Mouse (Mus musculus): ENCODE measurements around the gene Ass1. TPM values are rescaled to one million over a fixed set of nuclear protein-coding genes. Genes with fewer than 3 reads are reported as not detected.

Ass1 gene
- polyA plus RNA-seq (2016; fragmentation: Nextera tagmentation; extraction: Ambion mirVana), result 11.1 and 12.2 TPM in 2 replicates

DNA sequence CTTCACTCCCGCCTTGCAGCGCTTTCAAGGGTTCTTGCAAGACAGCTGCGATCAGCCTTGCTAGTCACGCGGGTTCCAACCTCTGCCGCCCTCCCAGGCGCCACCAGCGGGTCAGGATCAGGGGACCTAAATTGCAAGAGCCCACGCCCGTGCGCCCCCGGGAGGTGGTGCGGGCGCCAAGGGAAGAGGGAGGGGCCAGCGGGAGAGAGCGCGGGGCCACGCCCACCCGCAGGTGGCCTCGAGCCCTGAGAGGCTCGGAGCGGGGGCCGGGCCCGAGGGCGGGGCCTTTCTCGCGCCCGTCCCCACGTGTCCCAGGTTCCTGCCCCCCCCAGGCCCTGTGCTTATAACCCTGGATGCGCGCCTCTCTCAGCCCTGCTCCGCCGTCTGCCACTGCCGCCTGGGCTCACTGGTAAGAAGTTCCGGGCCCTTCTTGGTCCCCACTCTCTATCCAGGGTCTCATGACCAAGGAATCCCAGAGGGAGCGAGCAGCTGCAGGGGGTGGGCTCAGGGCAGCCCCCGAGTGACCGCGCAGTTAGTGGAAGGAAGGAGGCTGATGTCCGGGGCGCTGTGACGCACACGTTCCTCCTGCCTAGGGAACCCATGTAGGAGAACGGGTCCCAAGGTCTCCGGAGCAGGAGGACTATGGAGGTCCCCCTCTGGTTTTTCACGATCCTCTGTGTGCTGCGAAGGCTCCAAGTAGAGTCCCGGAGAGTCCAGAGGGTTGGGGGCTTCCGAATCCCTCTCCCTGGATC, at the start of gene Ass1:
Ass1 (plus strand) TSS at position 277 of the 752 bp plus-strand sequence.
- under 1% methylated on average over 49 of the region's 49 CpGs for whole genome bisulfite sequencing
- no peak within 1 kb of the TSS for H3K27ac ChIP-seq (replicated peaks)
- no peaks in the 10 kb centered on the region for H3K9me3 ChIP-seq
- H3K4me1 ChIP-seq, result peaks cover 22% of the 10 kb centered on the region
- H3K9ac ChIP-seq (replicated peaks), result peak within 1 kb of the TSS; percentile 41
- ATAC-seq (ENCODE audit: low FRiP score, low read depth), result peak; percentile 44; the same call in 1 of the 2 replicates
- H3K4me2 ChIP-seq (replicated peaks), result peak within 1 kb of the TSS; percentile 90
- H3K36me3 ChIP-seq, result no peaks in the 10 kb centered on the region
- peaks cover 63% of the 10 kb centered on the region for H3K27me3 ChIP-seq
- peak within 1 kb of the TSS; percentile 45 for H3K4me3 ChIP-seq

DNA sequence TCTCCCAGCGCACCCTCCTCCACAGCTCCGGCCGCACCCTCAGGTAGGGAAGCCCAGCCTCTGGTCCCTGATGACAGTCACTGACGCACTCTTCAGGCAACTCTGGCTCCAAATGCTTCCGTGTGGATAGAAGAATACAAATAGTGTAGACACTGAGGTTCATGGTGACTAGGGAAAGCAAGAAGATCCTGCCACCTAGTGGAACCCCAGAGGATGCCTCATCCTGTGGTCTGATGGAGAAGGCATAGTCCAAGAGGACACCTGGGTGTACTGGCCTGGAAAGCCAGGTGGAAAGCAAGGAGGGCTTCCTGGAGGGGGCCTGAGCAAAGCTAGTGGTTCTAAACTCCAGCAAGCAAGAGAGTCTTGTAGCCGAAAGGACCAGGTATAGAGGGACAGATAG, 49.1 kb upstream of the Ass1 start:
- no peak overlapping the region for H3K9ac ChIP-seq (replicated peaks)
- WGBS, result 84% methylated on average over 6 of the region's 6 CpGs
- H3K9me3 ChIP-seq, result no peaks in the 10 kb centered on the region
- no peak for ATAC-seq (ENCODE audit: low FRiP score, low read depth)
- no peak overlapping the region for H3K27ac ChIP-seq (replicated peaks)
- H3K36me3 ChIP-seq, result no peaks in the 10 kb centered on the region
- peaks cover 14% of the 10 kb centered on the region for H3K27me3 ChIP-seq
- no peak overlapping the region for H3K4me3 ChIP-seq
- H3K4me1 ChIP-seq, result no peaks in the 10 kb centered on the region
- no peak overlapping the region for H3K4me2 ChIP-seq (replicated peaks)

DNA sequence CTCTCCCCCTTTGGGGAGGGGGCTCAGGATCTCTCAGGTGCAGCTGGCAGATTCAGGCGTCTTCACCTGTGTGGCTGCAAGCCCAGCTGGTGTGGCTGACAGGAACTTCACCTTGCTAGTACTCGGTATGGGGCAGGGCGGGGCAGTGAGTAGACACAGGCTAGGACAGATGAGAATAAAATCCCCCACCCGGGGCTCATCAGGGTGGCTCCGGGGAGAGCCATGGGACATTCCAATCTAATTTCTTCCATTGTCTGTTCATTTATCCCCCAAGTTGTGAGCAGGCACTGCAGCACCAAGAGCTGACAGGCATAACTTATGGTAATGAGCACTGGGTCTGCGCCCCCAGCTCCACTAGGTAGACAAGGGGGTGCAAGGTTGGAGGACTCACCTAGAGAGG, 47.4 kb upstream of the Ass1 start:
- no peak for ATAC-seq (ENCODE audit: low FRiP score, low read depth)
- no peak overlapping the region for H3K9ac ChIP-seq (replicated peaks)
- H3K4me3 ChIP-seq, result no peak overlapping the region
- WGBS, result 67% methylated on average over 6 of the region's 6 CpGs
- H3K9me3 ChIP-seq, result no peaks in the 10 kb centered on the region
- H3K36me3 ChIP-seq, result no peaks in the 10 kb centered on the region
- no peaks in the 10 kb centered on the region for H3K4me1 ChIP-seq
- no peak overlapping the region for H3K4me2 ChIP-seq (replicated peaks)
- peaks cover 15% of the 10 kb centered on the region for H3K27me3 ChIP-seq
- H3K27ac ChIP-seq (replicated peaks), result no peak overlapping the region

DNA sequence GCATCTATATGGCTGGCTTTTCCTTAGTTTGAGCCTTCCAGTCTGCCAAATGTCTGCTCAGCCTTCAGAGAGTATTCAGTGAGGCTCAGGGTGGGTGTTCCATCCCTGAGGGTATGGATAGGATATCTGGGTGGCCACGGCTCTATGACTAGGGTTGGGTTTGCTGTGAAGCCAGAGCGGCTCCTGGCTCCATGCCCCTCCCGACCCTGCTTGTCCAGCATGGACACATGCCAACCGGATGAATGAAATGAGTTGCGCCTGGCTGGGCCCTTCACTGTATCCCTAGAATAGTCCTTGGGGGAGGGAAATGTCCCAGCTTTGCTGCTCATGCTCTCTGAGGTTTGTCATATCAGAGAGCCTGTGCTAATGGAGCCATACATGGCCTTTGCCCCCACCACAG, 38.5 kb upstream of the Ass1 start:
- Histone ChIP-seq H3K27me3 (peaks cover 11% of the 10 kb centered on the region; the same call in 1 of the 2 replicates), H3K4me1 (no peaks in the 10 kb centered on the region), H3K9me3 (no peaks in the 10 kb centered on the region), H3K4me2 (replicated peaks) (no peak overlapping the region), H3K9ac (replicated peaks) (no peak overlapping the region), H3K36me3 (no peaks in the 10 kb centered on the region), H3K27ac (replicated peaks) (no peak overlapping the region), H3K4me3 (no peak overlapping the region)
- no peak for ATAC-seq (ENCODE audit: low FRiP score, low read depth)
- 85% methylated on average over 5 of the region's 5 CpGs for WGBS

DNA sequence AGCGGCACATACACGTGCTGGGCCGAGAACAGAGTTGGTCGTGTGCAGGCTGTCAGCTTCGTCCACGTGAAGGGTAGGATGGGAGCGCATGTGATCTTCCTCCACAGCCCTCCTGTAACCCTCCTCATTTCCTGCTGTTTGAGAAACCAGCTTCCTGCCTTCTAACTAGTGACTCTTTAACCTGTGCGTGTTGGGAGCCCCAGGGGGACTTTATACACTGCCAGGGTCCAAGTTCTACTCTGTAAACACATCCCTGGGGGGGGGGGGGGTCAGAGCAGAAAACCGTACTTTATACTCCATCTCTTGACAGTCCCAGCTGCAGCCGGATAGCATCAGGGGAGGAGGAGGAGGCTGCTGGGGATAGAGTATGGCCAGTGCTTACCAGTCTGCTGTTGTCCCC, 35.3 kb upstream of the Ass1 start:
- Histone ChIP-seq H3K9ac (replicated peaks) (no peak overlapping the region), H3K36me3 (no peaks in the 10 kb centered on the region), H3K27ac (replicated peaks) (no peak overlapping the region), H3K4me1 (no peaks in the 10 kb centered on the region), H3K27me3 (peaks cover 7% of the 10 kb centered on the region; the same call in 1 of the 2 replicates), H3K9me3 (no peaks in the 10 kb centered on the region), H3K4me3 (no peak overlapping the region), H3K4me2 (replicated peaks) (no peak overlapping the region)
- 83% methylated on average over 10 of the region's 10 CpGs for WGBS
- no peak for ATAC-seq (ENCODE audit: low FRiP score, low read depth)

DNA sequence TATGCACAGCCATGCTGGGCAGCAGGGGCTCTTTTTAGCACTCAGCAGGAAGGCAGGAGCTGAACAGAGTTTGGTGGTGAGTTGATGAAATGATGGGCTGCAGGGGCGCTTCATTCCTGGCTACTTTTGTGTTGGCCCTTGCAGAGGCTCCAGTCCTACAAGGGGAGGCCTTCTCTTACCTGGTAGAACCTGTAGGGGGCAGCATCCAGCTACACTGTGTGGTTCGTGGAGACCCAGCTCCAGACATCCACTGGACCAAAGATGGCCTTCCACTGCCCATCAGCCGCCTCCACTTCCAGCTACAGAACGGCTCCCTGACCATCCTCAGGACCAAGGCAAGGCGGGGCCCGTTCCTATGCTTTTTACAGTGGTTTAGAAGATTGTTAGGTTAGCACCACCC, 34.4 kb upstream of the Ass1 start:
- WGBS, result 42% methylated on average over 6 of the region's 6 CpGs
- no peak overlapping the region for H3K4me2 ChIP-seq (replicated peaks)
- no peak overlapping the region for H3K9ac ChIP-seq (replicated peaks)
- no peak overlapping the region for H3K4me3 ChIP-seq
- no peak for ATAC-seq (ENCODE audit: low FRiP score, low read depth)
- peaks cover 7% of the 10 kb centered on the region; the same call in 1 of the 2 replicates for H3K27me3 ChIP-seq
- H3K27ac ChIP-seq (replicated peaks), result no peak overlapping the region
- H3K9me3 ChIP-seq, result no peaks in the 10 kb centered on the region
- H3K36me3 ChIP-seq, result no peaks in the 10 kb centered on the region
- no peaks in the 10 kb centered on the region for H3K4me1 ChIP-seq

DNA sequence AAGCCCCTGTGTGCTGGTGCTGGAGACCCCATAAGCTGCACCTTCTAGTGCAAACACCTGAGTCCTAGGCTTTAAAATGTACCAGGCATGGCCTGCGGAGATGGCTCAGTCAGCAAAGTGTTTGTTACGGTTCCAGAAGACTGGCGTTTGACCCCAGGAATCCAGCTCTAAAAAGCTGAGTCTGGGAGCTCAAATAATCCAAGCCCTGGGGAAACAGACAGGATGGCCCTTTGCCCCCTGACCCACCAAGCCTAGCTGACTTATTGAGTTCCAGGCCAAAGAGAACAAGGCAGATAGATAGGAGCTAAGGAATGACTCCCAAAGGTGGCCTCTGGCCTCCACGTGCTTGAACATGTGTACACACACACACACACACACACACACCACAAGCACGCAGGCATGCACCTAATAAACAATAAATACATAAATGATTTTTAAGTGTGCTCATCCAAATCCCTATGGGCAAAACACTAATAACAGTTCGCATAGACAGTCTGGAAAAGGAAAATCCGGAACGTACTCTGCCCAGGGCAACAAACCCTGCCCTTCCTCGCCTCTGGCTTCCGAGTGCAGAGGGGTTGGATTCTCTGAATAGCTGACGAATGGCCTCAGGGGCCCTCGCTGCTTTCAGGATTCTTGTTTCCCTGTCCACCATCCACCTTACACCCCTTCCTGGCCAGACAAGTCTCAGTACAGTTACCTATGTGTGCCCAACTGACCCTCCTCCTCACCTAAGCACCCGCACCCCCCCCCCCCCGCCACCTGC, 32.3 kb upstream of the Ass1 start:
- Histone ChIP-seq H3K27ac (replicated peaks) (no peak overlapping the region), H3K4me2 (replicated peaks) (no peak overlapping the region), H3K36me3 (no peaks in the 10 kb centered on the region), H3K4me1 (no peaks in the 10 kb centered on the region), H3K27me3 (peaks cover 7% of the 10 kb centered on the region; the same call in 1 of the 2 replicates), H3K9me3 (no peaks in the 10 kb centered on the region), H3K9ac (replicated peaks) (no peak overlapping the region), H3K4me3 (no peak overlapping the region)
- ATAC-seq (ENCODE audit: low FRiP score, low read depth), result no peak
- WGBS, result 67% methylated on average over 14 of the region's 14 CpGs

DNA sequence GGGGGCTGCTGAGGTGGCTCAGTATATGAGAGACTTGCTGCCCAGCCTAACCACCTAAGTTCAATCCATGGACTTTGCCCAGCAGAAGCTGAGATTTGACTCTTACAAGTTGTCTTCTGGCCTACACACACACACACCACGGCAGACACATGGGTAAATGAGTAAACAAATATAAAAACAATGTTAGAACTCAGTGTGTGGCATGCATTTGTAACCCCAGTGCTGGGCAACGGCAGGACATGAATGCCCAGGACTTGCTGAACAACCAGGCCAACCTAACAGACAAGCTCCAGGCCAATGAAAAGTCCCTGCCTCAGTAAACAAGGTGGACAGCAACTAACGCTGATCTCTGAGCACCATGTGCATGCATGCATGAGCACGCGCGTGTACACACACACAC, 30.4 kb upstream of the Ass1 start:
- Histone ChIP-seq H3K4me2 (replicated peaks) (no peak overlapping the region), H3K27ac (replicated peaks) (no peak overlapping the region), H3K9ac (replicated peaks) (no peak overlapping the region), H3K4me1 (no peaks in the 10 kb centered on the region), H3K27me3 (peaks cover 4% of the 10 kb centered on the region), H3K36me3 (no peaks in the 10 kb centered on the region), H3K4me3 (no peak overlapping the region), H3K9me3 (no peaks in the 10 kb centered on the region)
- ATAC-seq (ENCODE audit: low FRiP score, low read depth), result no peak
- 86% methylated on average over 6 of the region's 6 CpGs for WGBS

DNA sequence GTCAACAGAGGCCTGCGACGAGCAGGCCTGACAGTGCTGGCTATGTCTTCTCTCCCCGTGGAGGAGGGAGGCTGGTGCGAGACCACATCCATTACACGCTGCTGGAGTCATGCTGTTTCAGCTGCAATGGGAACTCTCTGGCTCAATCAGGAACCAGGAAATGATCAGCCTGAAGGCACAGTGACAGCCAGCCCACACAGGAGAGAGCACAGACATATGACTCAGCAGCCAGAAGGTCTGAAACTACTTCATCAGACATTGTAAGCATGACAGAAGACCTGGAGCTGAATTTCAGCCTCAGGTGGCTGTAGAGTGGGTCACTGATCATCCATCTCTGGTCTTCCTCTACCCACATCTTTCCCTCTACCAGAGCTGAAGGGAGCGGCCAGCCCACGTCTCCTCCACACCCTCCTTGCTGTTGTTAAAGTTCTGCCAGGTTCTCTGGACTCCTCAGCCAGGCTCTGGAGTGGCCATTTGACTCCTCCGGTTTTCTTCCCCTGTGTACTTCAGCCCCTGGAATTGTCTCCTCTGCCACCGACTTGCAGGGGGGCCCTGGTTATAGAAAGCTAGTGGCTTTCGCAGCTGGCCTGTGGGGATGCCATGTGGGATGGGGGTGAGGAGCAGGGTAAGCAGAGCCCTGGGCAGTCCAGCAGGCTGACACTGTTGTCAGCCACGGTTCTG, 27.4 kb upstream of the Ass1 start:
- no peak overlapping the region for H3K4me3 ChIP-seq
- H3K36me3 ChIP-seq, result no peaks in the 10 kb centered on the region
- 67% methylated on average over 11 of the region's 11 CpGs for WGBS
- no peak for ATAC-seq (ENCODE audit: low FRiP score, low read depth)
- H3K4me2 ChIP-seq (replicated peaks), result no peak overlapping the region
- H3K9ac ChIP-seq (replicated peaks), result no peak overlapping the region
- H3K27me3 ChIP-seq, result peaks cover 4% of the 10 kb centered on the region
- H3K4me1 ChIP-seq, result no peaks in the 10 kb centered on the region
- no peak overlapping the region for H3K27ac ChIP-seq (replicated peaks)
- no peaks in the 10 kb centered on the region for H3K9me3 ChIP-seq

DNA sequence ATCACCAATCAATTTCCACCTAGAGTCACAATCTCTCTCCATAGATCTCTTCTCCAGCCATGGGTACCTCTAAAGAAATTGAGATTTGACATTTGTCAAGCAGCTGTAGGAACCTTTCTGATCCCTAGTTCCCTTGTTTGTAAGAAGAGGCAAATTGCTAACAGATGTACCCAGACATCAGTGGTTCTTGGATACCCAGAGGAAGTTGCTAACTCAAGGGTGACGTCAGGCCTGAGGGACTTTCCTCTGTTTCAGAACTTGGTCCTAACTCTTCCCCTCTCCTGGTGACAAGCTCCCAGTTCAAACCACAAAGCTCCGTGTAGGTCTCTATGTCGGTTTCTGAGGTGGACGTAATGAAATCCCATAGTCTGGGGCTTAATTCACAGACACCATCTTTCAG, 24.0 kb upstream of the Ass1 start:
- Histone ChIP-seq H3K36me3 (no peaks in the 10 kb centered on the region), H3K4me3 (no peak overlapping the region), H3K9ac (replicated peaks) (no peak overlapping the region), H3K4me1 (peaks cover 26% of the 10 kb centered on the region), H3K4me2 (replicated peaks) (no peak overlapping the region), H3K27me3 (peaks cover 4% of the 10 kb centered on the region), H3K9me3 (no peaks in the 10 kb centered on the region), H3K27ac (replicated peaks) (no peak overlapping the region)
- WGBS, result 71% methylated on average over 4 of the region's 4 CpGs
- no peak for ATAC-seq (ENCODE audit: low FRiP score, low read depth)

DNA sequence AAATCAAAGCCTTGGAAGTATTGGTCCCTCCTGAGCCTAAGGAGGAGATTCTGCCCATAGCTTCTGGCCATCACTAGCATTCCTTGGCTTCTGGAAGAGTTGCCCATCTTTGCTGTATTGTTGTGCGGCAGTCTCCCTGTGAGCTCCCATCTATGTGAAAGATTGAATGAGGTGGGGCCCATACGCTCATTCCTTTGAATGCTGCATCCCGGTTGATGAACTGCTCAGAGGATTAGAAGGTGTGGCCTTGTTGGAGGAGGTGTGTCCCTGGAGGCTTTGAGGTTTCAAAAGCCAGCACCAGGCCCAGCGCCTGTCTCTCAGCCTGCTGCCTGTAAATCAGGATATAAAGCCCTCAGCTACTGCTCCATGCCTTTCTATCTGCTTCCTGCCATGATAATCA, 23.6 kb upstream of the Ass1 start:
- Histone ChIP-seq H3K27ac (replicated peaks) (no peak overlapping the region), H3K4me3 (no peak overlapping the region), H3K9ac (replicated peaks) (no peak overlapping the region), H3K4me2 (replicated peaks) (no peak overlapping the region), H3K9me3 (no peaks in the 10 kb centered on the region), H3K27me3 (peaks cover 4% of the 10 kb centered on the region), H3K4me1 (peaks cover 26% of the 10 kb centered on the region), H3K36me3 (no peaks in the 10 kb centered on the region)
- no peak for ATAC-seq (ENCODE audit: low FRiP score, low read depth)
- 41% methylated on average over 4 of the region's 4 CpGs for WGBS

DNA sequence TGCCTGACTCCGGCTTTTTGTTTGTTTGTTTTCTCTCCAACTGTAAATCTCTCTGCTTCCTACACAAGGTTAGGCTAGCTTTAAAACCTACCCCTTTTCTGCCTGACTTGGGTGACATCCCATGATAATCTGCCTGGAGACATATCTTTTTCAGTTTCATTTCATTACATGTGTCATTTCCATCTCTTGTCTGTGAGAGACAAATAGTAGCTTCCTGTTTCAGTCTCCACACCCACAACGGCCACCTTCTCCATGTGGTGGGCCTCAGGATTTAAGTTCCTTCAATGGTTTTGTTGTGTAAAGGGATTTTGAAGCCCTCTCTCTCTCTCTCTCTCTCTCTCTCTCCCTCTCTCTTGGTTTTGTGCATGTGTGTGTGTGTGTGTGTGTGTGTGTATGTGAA, 22.5 kb upstream of the Ass1 start:
- H3K9ac ChIP-seq (replicated peaks), result no peak overlapping the region
- H3K4me1 ChIP-seq, result peaks cover 26% of the 10 kb centered on the region

More for the DNA sequence above, 22.5 kb upstream of the Ass1 start:
- H3K9me3 ChIP-seq, result no peaks in the 10 kb centered on the region
- ATAC-seq (ENCODE audit: low FRiP score, low read depth), result no peak
- no peak overlapping the region for H3K4me2 ChIP-seq (replicated peaks)
- no peak overlapping the region for H3K27ac ChIP-seq (replicated peaks)
- 84% methylated on average over 2 of the region's 2 CpGs for WGBS
- no peak overlapping the region for H3K4me3 ChIP-seq
- H3K27me3 ChIP-seq, result peaks cover 10% of the 10 kb centered on the region
- H3K36me3 ChIP-seq, result no peaks in the 10 kb centered on the region
